Mouse (Mus musculus): ENCODE results near the gene Itga6.

DNA sequence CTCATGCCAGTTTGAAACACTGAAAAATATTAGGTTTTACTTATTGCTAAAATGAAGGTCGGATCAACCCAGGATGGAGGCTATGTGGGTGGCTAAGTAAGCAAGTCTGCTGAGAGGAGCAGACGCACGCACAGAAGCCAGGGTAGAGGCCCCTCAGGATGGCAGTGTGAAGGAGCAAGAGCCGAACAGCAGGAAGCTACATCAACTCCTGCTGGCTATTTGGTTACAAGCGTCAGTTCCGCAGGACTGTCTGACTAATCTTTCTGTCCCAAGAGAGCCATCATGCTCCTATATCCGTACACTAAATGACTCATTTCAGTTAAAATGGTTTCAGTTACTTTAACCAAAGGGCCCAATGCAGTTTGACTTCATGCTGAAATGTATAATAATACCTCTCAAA lies 46.5 kb upstream of the Itga6 start:
- TF ChIP-seq CTCF (IDR thresholded peaks at IDR 0.05; ENCODE audit: control insufficient read depth, insufficient read depth, insufficient read length) (no peak), USF1 (IDR thresholded peaks at IDR 0.05; ENCODE audit: low read depth) (no peak), MYOG (IDR thresholded peaks at IDR 0.05; ENCODE audit: control insufficient read depth, extremely low read depth, insufficient read length) (no peak), FOSL1 (IDR thresholded peaks at IDR 0.05; ENCODE audit: insufficient read depth, low read length, poor library complexity, severe bottlenecking) (peak; percentile 86), MAX (IDR thresholded peaks at IDR 0.05) (peak; percentile 55), MYOD1 (IDR thresholded peaks at IDR 0.05; ENCODE audit: control insufficient read depth, insufficient read length, low read depth) (no peak)

Measured in C2C12 (cell line).